Mouse (Mus musculus) neutrophil, adult 5-6 weeks (primary cell): ENCODE data around the gene Gm20538. TPM values are rescaled to one million over a fixed set of nuclear protein-coding genes. Genes with fewer than 3 reads are reported as not detected.

Experiments
- ATAC-seq: fragments of 151-379, 151-347 bp; 2 replicates; pipeline ENCODE4 v1.8.0; 2017; ENCODE audit warnings: mild to moderate bottlenecking, moderate TSS enrichment; ENCODE audit not compliant: insufficient number of reproducible peaks, poor library complexity, low FRiP score, severe bottlenecking; ENCODE audit errors: extremely low read depth
- total RNA-seq: library from RNA; stranded (forward); fragments of 200-1000 nt; gene quantifications from 2 replicates; pipeline ENCODE4 v1.2.3, GENCODE M21; 2017

Gm20538 gene
- total RNA-seq, 1 experiment from 2014 or later, result 7.1 TPM

DNA sequence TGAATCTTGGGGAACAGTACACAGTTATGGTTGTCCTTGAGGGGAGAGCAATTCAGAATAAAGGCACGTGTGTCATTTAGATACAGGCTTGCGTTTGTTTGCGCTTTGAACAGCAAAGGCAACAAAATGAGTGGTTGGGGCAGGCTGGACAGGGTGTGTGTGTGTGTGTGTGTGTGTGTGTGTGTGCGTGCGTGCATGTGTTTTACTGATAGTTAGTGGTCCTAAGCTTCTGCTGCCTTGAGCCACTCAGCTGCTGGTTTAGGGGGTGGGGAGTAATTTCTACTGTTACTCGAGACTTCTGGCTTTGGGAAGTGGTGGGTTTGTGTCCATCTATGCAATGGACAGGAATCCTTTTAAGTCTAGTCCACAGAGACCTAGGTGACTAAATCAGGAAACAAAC is 53.7 kb downstream of the Gm20538 start:
- ATAC-seq, result no peak

DNA sequence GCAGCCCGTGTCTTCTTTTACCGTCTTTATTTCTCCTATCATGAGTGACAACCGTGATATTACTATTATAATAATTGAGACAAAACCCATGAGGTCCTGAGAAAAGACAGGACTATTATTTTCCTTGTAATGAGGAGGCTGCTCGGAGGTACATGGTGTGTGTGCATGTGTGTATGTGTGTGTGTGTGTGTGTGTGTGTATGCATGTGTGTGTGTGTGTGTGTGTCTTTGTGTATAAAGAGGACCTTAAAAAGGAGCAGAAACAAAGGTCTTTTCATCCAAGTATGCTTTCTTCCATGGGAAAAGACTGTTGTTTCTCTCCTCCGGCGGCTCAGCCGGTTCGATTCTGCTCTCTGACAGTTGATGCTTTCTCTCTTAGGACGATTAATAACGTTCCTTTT is 55.7 kb downstream of the Gm20538 start:
- no peak for ATAC-seq

DNA sequence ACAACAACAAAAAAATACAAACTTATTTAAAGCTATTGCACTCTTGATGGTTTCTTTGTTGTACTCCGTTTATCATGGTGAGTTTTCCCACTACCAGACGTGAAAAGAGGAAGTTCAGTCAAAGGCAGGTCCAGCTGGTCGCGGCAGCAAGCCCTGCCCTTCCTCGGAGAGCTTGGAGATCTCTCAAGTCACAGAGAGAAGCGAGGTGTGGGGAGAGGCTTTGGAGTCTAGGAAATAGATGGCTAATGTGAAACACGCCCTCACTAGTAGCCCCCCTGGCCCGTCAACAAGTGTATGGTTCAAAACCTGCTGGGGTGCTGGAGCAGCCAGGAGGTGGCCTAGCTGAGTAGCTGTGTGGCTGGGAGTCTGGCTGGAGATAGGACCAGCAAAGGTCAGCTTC is 56.1 kb downstream of the Gm20538 start:
- ATAC-seq, result no peak

Other genes starting within 250 kb of the Gm20538 start
- 0.12 and 1.0 TPM in 2 replicates for gene Scd4, start 219.7 kb downstream of the Gm20538 start, total RNA-seq
- gene Scd1, start 145.0 kb downstream of the Gm20538 start, total RNA-seq, result 296 and 305 TPM in 2 replicates
- not detected in 2 replicates for gene Wnt8b, start 59.4 kb downstream of the Gm20538 start, total RNA-seq
- 1.8 and 2.1 TPM in 2 replicates for gene Sec31b, start 7.0 kb downstream of the Gm20538 start, total RNA-seq
- gene Ndufb8, start 2.6 kb upstream of the Gm20538 start, total RNA-seq, result 71.2 and 115 TPM in 2 replicates
- gene Hif1an, start 10.0 kb upstream of the Gm20538 start, total RNA-seq, result 24.9 and 29.6 TPM in 2 replicates
- gene Pax2, start 203.2 kb upstream of the Gm20538 start, total RNA-seq, result not detected in 2 replicates